Mouse (Mus musculus) midbrain, embryonic 11.5 days (tissue): ENCODE measurements around the gene Pin1rt1. TPM values are rescaled to one million over a fixed set of nuclear protein-coding genes. Genes with fewer than 3 reads are reported as not detected.

Experiments used
- ATAC-seq: fragments of 200-750 bp; cut with Nextera tagmentation; 2 replicates; pipeline ENCODE4 v1.8.0; 2017; ENCODE audit warnings: moderate TSS enrichment, moderate library complexity; ENCODE audit not compliant: low FRiP score
- DNase-seq: peaks from one replicate; pipeline ENCODE4 v3.0.0; 2015; ENCODE audit warnings: low spot score; ENCODE audit errors: missing footprints
- H3K27ac ChIP-seq: fragments of 300-500 bp; sonication (generic); 2 replicates; pipeline ENCODE4 v1.5.1; 2014; ENCODE audit warnings: low read depth, low read length
- H3K27me3 ChIP-seq: fragments of 300-500 bp; sonication (generic); 2 replicates; pipeline ENCODE4 v1.6.1; 2014; ENCODE audit warnings: mild to moderate bottlenecking, low read length, moderate library complexity, mixed read lengths; ENCODE audit not compliant: control insufficient read depth, insufficient read depth
- H3K36me3 ChIP-seq: fragments of 300-500 bp; sonication (generic); 2 replicates; pipeline ENCODE4 v1.6.1; 2014; ENCODE audit warnings: mild to moderate bottlenecking, low read length, moderate library complexity, mixed read lengths; ENCODE audit not compliant: control insufficient read depth, insufficient read depth
- H3K4me1 ChIP-seq: fragments of 300-500 bp; sonication (generic); 2 replicates; pipeline ENCODE4 v1.6.1; 2014; ENCODE audit warnings: low read length; ENCODE audit not compliant: control insufficient read depth, insufficient read depth
- H3K4me2 ChIP-seq: fragments of 300-500 bp; sonication (generic); 2 replicates; pipeline ENCODE4 v1.6.1; 2014; ENCODE audit warnings: mild to moderate bottlenecking, moderate library complexity
- H3K4me3 ChIP-seq: fragments of 300-500 bp; sonication (generic); 2 replicates; pipeline ENCODE4 v1.5.1; 2014; ENCODE audit warnings: low read depth, low read length
- H3K9ac ChIP-seq: fragments of 300-500 bp; sonication (generic); 2 replicates; pipeline ENCODE4 v1.6.1; 2014; ENCODE audit warnings: low read length
- H3K9me3 ChIP-seq: fragments of 300-500 bp; sonication (generic); 2 replicates; pipeline ENCODE4 v1.6.1; 2016; ENCODE audit warnings: low read length; ENCODE audit not compliant: control insufficient read depth
- WGBS: fragments of 180-500 bp; shearing (Covaris S2); extraction: QIAGEN DNeasy Blood & Tissue Kit; methylation state at CpG from one replicate; pipeline ENCODE4 v1.1.7; 2014; 5-methylcytosine and 5-hydroxymethylcytosine counted together
- polyA plus RNA-seq: library from polyadenylated mRNA; unstranded; fragments of >200 nt; fragmentation: Nextera tagmentation; extraction: Ambion mirVana; gene quantifications from 2 replicates; pipeline ENCODE4 v1.2.1, GENCODE M21; 2014

The Pin1rt1 gene
- polyA plus RNA-seq, 1 experiment from 2014 or later: not detected

- peak; percentile 94 for DNase-seq
- Histone ChIP-seq H3K27ac (no peak overlapping the region), H3K36me3 (no peaks in the 10 kb centered on the region), H3K4me2 (peak overlapping the region; percentile 92), H3K27me3 (peaks cover 11% of the 10 kb centered on the region; the same call in 1 of the 2 replicates), H3K4me1 (no peaks in the 10 kb centered on the region), H3K9ac (peak overlapping the region; percentile 71), H3K9me3 (no peaks in the 10 kb centered on the region), H3K4me3 (peak overlapping the region; percentile 64)
- ATAC-seq: no peak
- WGBS: 3% methylated on average over 46 of the region's 46 CpGs
Observed at GRCm38 (mm10) chr2:104741896-104742740, 25.9 kb upstream of the Pin1rt1 start.

DNA sequence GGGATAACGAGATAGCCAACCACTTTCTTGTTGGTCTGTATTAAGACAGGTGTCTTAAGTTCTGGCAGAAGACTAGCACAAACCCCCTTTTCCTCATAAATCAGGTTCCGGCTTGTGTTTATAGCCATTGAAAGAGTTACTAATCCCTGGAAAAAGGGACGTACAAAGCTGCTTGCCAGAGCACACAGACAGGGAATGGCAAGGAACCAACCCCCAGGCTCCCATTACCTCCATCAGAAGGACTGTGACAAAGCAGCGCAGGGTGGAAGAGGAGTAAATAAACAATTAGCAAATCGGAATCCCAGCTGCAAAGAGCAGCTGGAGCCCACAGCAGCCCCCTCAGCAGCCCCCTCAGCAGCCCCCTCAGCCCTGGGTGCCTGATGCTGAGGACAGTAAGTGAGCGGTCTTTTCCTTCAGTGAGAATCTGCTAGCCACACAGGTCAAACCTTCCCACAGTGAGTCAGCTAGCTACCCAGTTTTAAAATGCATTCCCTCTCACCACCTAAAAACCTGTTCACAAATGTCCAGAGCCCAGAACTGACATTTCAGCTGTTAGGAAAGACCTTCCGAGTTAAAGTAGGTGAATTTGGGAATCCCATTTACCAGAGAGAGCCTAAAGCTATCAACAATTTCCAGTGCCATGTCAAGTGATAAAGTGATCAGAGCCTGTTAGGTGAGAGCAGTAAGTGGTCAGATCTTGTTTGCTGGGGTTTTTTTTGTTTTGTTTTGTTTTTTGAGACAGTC is 25.0 kb upstream of the Pin1rt1 start:
- H3K27me3 ChIP-seq: peaks cover 11% of the 10 kb centered on the region; the same call in 1 of the 2 replicates
- DNase-seq (peak; percentile 87), ATAC-seq (no peak)
- no peaks in the 10 kb centered on the region for H3K4me1 ChIP-seq
- H3K4me2 ChIP-seq: no peak overlapping the region; the same call in 1 of the 2 replicates
- no peak overlapping the region for H3K27ac ChIP-seq
- no peak overlapping the region for H3K9ac ChIP-seq
- no peak overlapping the region for H3K4me3 ChIP-seq
- H3K36me3 ChIP-seq: no peaks in the 10 kb centered on the region
- H3K9me3 ChIP-seq: no peaks in the 10 kb centered on the region
- WGBS: 25% methylated on average over 7 of the region's 7 CpGs

DNA sequence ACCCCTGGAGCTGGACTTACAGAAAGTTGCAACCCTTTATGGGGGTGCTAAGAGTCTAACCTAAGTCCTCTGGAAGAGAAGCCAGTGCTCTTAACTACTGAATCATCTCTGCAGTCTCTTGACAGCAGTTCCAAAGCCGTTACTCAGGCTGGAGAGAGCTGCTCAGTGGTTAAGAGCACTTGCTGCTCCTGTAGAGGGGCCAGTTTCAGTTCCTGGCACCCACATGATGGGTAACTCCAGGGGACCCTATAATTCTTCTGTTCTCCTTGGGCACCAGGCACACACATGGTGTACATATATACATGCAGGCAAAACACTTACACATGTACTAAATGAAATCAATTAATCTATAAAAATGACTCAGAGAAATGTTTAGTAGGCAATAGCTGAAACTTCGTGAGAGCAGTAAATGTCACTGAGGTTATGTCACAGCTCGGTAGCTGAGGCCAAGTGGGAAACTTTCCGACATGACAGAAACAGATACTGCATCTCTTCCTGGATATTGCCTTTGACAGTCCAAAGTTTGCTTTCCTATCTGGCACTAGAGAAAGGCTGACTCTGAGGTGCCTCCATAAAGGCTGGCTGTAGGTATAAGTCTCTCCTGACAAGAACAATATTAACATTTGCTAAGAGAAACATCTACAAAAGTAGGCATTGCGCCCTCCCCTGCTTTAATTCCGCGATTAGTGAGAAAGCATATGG is 24.2 kb upstream of the Pin1rt1 start:
- ATAC-seq (no peak), DNase-seq (no peak)
- no peaks in the 10 kb centered on the region for H3K9me3 ChIP-seq
- no peak overlapping the region for H3K4me2 ChIP-seq
- H3K27me3 ChIP-seq: peaks cover 11% of the 10 kb centered on the region; the same call in 1 of the 2 replicates
- H3K4me1 ChIP-seq: no peaks in the 10 kb centered on the region
- H3K27ac ChIP-seq: no peak overlapping the region
- no peaks in the 10 kb centered on the region for H3K36me3 ChIP-seq
- H3K9ac ChIP-seq: no peak overlapping the region
- H3K4me3 ChIP-seq: no peak overlapping the region
- WGBS: 57% methylated on average over 7 of the region's 7 CpGs

- Histone ChIP-seq H3K9me3 (no peaks in the 10 kb centered on the region), H3K9ac (no peak overlapping the region), H3K27me3 (peaks cover 11% of the 10 kb centered on the region; the same call in 1 of the 2 replicates), H3K4me1 (no peaks in the 10 kb centered on the region), H3K27ac (no peak overlapping the region), H3K36me3 (no peaks in the 10 kb centered on the region), H3K4me3 (no peak overlapping the region), H3K4me2 (no peak overlapping the region)
- DNase-seq (no peak), ATAC-seq (no peak)
- 86% methylated on average over 2 of the region's 2 CpGs for WGBS
Observed at GRCm38 (mm10) chr2:104739691-104740090, 23.5 kb upstream of the Pin1rt1 start.

DNA sequence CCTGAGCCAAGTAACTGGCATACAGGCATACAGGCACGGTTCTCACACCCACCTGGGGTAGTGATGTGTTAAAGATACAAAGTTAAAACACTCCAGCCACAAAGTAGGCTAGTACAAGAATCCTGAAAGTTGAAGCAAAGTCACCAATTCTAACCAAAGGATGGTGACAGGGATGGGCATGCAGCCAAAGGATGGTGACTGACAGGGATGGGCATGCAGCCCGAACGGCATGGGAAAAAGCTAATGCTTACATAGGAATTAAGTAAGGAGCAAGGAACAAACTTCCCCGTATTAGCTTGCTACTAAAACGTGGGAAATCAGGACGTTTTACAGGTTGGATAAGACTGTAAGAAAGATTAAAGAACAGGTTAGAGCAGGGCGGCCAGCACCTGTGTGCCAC is 20.1 kb upstream of the Pin1rt1 start:
- Histone ChIP-seq H3K9ac (no peak overlapping the region), H3K4me2 (no peak overlapping the region), H3K27ac (no peak overlapping the region), H3K27me3 (peaks cover 1% of the 10 kb centered on the region; the same call in 1 of the 2 replicates), H3K36me3 (no peaks in the 10 kb centered on the region), H3K4me3 (no peak overlapping the region), H3K4me1 (no peaks in the 10 kb centered on the region), H3K9me3 (no peaks in the 10 kb centered on the region)
- no peak for DNase-seq
- no peak for ATAC-seq
- WGBS: 77% methylated on average over 7 of the region's 7 CpGs

- ATAC-seq (no peak), DNase-seq (no peak)
- H3K27me3 ChIP-seq: no peaks in the 10 kb centered on the region
- no peak overlapping the region for H3K9ac ChIP-seq
- H3K4me1 ChIP-seq: no peaks in the 10 kb centered on the region
- H3K4me2 ChIP-seq: no peak overlapping the region
- WGBS: 77% methylated on average over 7 of the region's 7 CpGs
- H3K9me3 ChIP-seq: no peaks in the 10 kb centered on the region
- no peak overlapping the region for H3K27ac ChIP-seq
- no peaks in the 10 kb centered on the region for H3K36me3 ChIP-seq
- H3K4me3 ChIP-seq: no peak overlapping the region
Observed at GRCm38 (mm10) chr2:104732562-104733256, 16.5 kb upstream of the Pin1rt1 start.

GRCm38 (mm10) chr2:104732033-104732444 is 15.9 kb upstream of the Pin1rt1 start:
- Histone ChIP-seq H3K9ac (no peak overlapping the region), H3K4me3 (no peak overlapping the region), H3K27me3 (no peaks in the 10 kb centered on the region), H3K4me1 (no peaks in the 10 kb centered on the region), H3K36me3 (no peaks in the 10 kb centered on the region), H3K4me2 (no peak overlapping the region), H3K27ac (no peak overlapping the region), H3K9me3 (no peaks in the 10 kb centered on the region)
- 92% methylated on average over 9 of the region's 9 CpGs for WGBS
- no peak for ATAC-seq
- no peak for DNase-seq

DNA sequence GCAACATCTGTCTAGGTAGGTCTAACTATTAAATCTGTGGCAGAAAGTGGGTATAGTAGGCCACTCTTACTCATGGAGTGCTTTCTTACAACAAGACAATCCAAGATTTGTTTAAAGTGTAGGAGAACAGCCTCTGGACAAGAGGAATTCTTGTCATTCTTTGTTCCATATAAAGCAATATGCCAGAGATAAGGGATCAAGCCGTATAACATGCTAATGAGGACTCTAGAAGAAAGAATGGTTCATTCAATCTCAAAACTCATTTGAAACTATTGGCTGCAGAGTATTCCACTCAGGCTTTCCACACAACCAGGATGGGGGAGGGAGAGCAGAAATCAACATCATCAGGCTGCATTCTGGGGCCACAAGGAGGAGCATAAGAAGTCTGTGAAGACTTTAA is 11.2 kb upstream of the Pin1rt1 start:
- no peak overlapping the region for H3K9ac ChIP-seq
- H3K4me3 ChIP-seq: no peak overlapping the region
- no peak overlapping the region for H3K27ac ChIP-seq
- H3K36me3 ChIP-seq: no peaks in the 10 kb centered on the region
- no peak for ATAC-seq
- no peak overlapping the region for H3K4me2 ChIP-seq
- DNase-seq: no peak
- WGBS: 79% methylated on average over 1 of the region's 1 CpGs
- no peaks in the 10 kb centered on the region for H3K4me1 ChIP-seq
- no peaks in the 10 kb centered on the region for H3K9me3 ChIP-seq
- H3K27me3 ChIP-seq: no peaks in the 10 kb centered on the region
